Mouse (Mus musculus): ENCODE data around the gene Med18.
"Not testable (repeated sequence)": the region's sequence is repeated elsewhere in the genome, so short reads cannot be mapped to it uniquely, and the experiment has no call there.

The Med18 gene

GRCm38 (mm10) chr4:132421556-132421922, 42.2 kb downstream of the Med18 start:
- no peak for DNase-seq (ENCODE audit: low spot score)

GRCm38 (mm10) chr4:132420471-132420870, 43.2 kb downstream of the Med18 start:
- DNase-seq (ENCODE audit: low spot score), result no peak

GRCm38 (mm10) chr4:132415966-132416365, 47.8 kb downstream of the Med18 start:
- DNase-seq (ENCODE audit: low spot score), result peak; percentile 56

GRCm38 (mm10) chr4:132413257-132413656, 50.5 kb downstream of the Med18 start:
- DNase-seq (ENCODE audit: low spot score), result not testable (repeated sequence)

GRCm38 (mm10) chr4:132411322-132412094, 52.2 kb downstream of the Med18 start:
- peak; percentile 20 for DNase-seq (ENCODE audit: low spot score)

- no peak for DNase-seq (ENCODE audit: low spot score)
Observed at GRCm38 (mm10) chr4:132409587-132410229, 54.0 kb downstream of the Med18 start.

Measured in yolk sac, embryonic 10.5 days (tissue).